Mouse (Mus musculus): Measurements from ENCODE around the gene Krt15. TPM values are rescaled to one million over a fixed set of nuclear protein-coding genes. Genes with fewer than 3 reads are reported as not detected.

Gene Krt15
- polyA plus RNA-seq, 1 experiment from 2014 or later = 5.9 TPM

GRCm38 (mm10) chr11:100113742-100114029 lies 22.0 kb downstream of the Krt15 start:
- 51% methylated on average over 2 of the region's 2 CpGs for WGBS
- peak; percentile 85 for ATAC-seq
- Histone ChIP-seq H3K36me3 (no peaks in the 10 kb centered on the region), H3K27me3 (replicated peaks) (no peaks in the 10 kb centered on the region), H3K9ac (no peak overlapping the region), H3K4me2 (replicated peaks) (no peak overlapping the region), H3K4me1 (replicated peaks) (no peaks in the 10 kb centered on the region), H3K9me3 (no peaks in the 10 kb centered on the region), H3K4me3 (replicated peaks) (no peak overlapping the region), H3K27ac (peak overlapping the region; percentile 27; the same call in 1 of the 2 replicates)

- Histone ChIP-seq H3K4me1 (replicated peaks) (no peaks in the 10 kb centered on the region), H3K36me3 (no peaks in the 10 kb centered on the region), H3K4me3 (replicated peaks) (no peak overlapping the region), H3K27me3 (replicated peaks) (no peaks in the 10 kb centered on the region), H3K9me3 (no peaks in the 10 kb centered on the region), H3K27ac (no peak overlapping the region), H3K4me2 (replicated peaks) (no peak overlapping the region), H3K9ac (no peak overlapping the region)
- ATAC-seq = peak; percentile 25; the same call in 1 of the 2 replicates
- WGBS = 78% methylated on average over 11 of the region's 11 CpGs
These were observed 22.6 kb downstream of the Krt15 start for GRCm38 (mm10) chr11:100112935-100113741.

- Histone ChIP-seq H3K36me3 (no peaks in the 10 kb centered on the region), H3K4me1 (replicated peaks) (peaks cover 11% of the 10 kb centered on the region), H3K4me3 (replicated peaks) (no peak within 1 kb of the TSS), H3K9ac (no peak within 1 kb of the TSS), H3K27me3 (replicated peaks) (no peaks in the 10 kb centered on the region), H3K27ac (no peak within 1 kb of the TSS), H3K9me3 (no peaks in the 10 kb centered on the region), H3K4me2 (replicated peaks) (no peak within 1 kb of the TSS)
- peak; percentile 53; the same call in 1 of the 2 replicates for ATAC-seq
- WGBS = 69% methylated on average over 6 of the region's 6 CpGs
These were observed 30.1 kb downstream of the Krt15 start, which contains the start of gene Krt36 for GRCm38 (mm10) chr11:100105576-100106122. TSS of gene Krt36 (minus strand) at chr11:100105626.

- Histone ChIP-seq H3K4me3 (replicated peaks) (no peak overlapping the region), H3K9ac (no peak overlapping the region), H3K4me2 (replicated peaks) (no peak overlapping the region), H3K9me3 (no peaks in the 10 kb centered on the region), H3K4me1 (replicated peaks) (peaks cover 11% of the 10 kb centered on the region), H3K27ac (no peak overlapping the region), H3K27me3 (replicated peaks) (no peaks in the 10 kb centered on the region), H3K36me3 (no peaks in the 10 kb centered on the region)
- 63% methylated on average over 15 of the region's 15 CpGs for WGBS
- ATAC-seq = no peak
These were observed 32.9 kb downstream of the Krt15 start for GRCm38 (mm10) chr11:100102693-100103429.

GRCm38 (mm10) chr11:100100391-100100790 lies 35.3 kb downstream of the Krt15 start:
- Histone ChIP-seq H3K36me3 (no peaks in the 10 kb centered on the region), H3K4me3 (replicated peaks) (no peak overlapping the region), H3K4me1 (replicated peaks) (peaks cover 9% of the 10 kb centered on the region), H3K4me2 (replicated peaks) (no peak overlapping the region), H3K27me3 (replicated peaks) (no peaks in the 10 kb centered on the region), H3K27ac (no peak overlapping the region), H3K9me3 (no peaks in the 10 kb centered on the region), H3K9ac (no peak overlapping the region)
- WGBS = 90% methylated on average over 4 of the region's 4 CpGs
- no peak for ATAC-seq

GRCm38 (mm10) chr11:100097819-100098218 lies 37.9 kb downstream of the Krt15 start:
- Histone ChIP-seq H3K9me3 (no peaks in the 10 kb centered on the region), H3K9ac (no peak overlapping the region), H3K27me3 (replicated peaks) (no peaks in the 10 kb centered on the region), H3K4me1 (replicated peaks) (0 out of 2 replicates have a peak, but pooled peaks cover under 1% of the 10 kb centered on the region), H3K4me2 (replicated peaks) (no peak overlapping the region), H3K36me3 (no peaks in the 10 kb centered on the region), H3K27ac (no peak overlapping the region), H3K4me3 (replicated peaks) (no peak overlapping the region)
- ATAC-seq = no peak
- WGBS = 60% methylated on average over 9 of the region's 9 CpGs

GRCm38 (mm10) chr11:100096141-100096540 lies 39.6 kb downstream of the Krt15 start, which contains the start of gene Krt35:
TSS of gene Krt35 (minus strand) at chr11:100096241.
- no peak within 1 kb of the TSS for H3K4me3 ChIP-seq (replicated peaks)
- WGBS = 82% methylated on average over 9 of the region's 9 CpGs
- no peak within 1 kb of the TSS for H3K9ac ChIP-seq
- H3K4me1 ChIP-seq (replicated peaks) = no peaks in the 10 kb centered on the region
- no peaks in the 10 kb centered on the region for H3K9me3 ChIP-seq
- H3K4me2 ChIP-seq (replicated peaks) = no peak within 1 kb of the TSS
- H3K36me3 ChIP-seq = no peaks in the 10 kb centered on the region
- H3K27me3 ChIP-seq (replicated peaks) = no peaks in the 10 kb centered on the region
- ATAC-seq = no peak
- no peak within 1 kb of the TSS for H3K27ac ChIP-seq

- H3K36me3 ChIP-seq = no peaks in the 10 kb centered on the region
- H3K4me2 ChIP-seq (replicated peaks) = no peak overlapping the region
- H3K27me3 ChIP-seq (replicated peaks) = no peaks in the 10 kb centered on the region
- WGBS = 55% methylated on average over 7 of the region's 7 CpGs
- no peaks in the 10 kb centered on the region; the same call in 1 of the 2 replicates for H3K4me1 ChIP-seq (replicated peaks)
- H3K4me3 ChIP-seq (replicated peaks) = no peak overlapping the region
- peak; percentile 78 for ATAC-seq
- H3K9ac ChIP-seq = no peak overlapping the region
- H3K27ac ChIP-seq = no peak overlapping the region
- H3K9me3 ChIP-seq = no peaks in the 10 kb centered on the region
These were observed 47.2 kb downstream of the Krt15 start for GRCm38 (mm10) chr11:100088378-100089025.

GRCm38 (mm10) chr11:100087861-100088260 lies 47.9 kb downstream of the Krt15 start, which contains the start of gene Krt32:
TSS of gene Krt32 (minus strand) at chr11:100088226.
- H3K4me2 ChIP-seq (replicated peaks) = no peak within 1 kb of the TSS
- H3K4me3 ChIP-seq (replicated peaks) = no peak within 1 kb of the TSS
- H3K9ac ChIP-seq = no peak within 1 kb of the TSS
- no peak for ATAC-seq
- H3K9me3 ChIP-seq = no peaks in the 10 kb centered on the region
- WGBS = 92% methylated on average over 10 of the region's 10 CpGs
- no peaks in the 10 kb centered on the region; the same call in 1 of the 2 replicates for H3K4me1 ChIP-seq (replicated peaks)
- H3K36me3 ChIP-seq = no peaks in the 10 kb centered on the region
- H3K27ac ChIP-seq = no peak within 1 kb of the TSS
- no peaks in the 10 kb centered on the region for H3K27me3 ChIP-seq (replicated peaks)

Other genes starting within 250 kb of the Krt15 start
- gene Krtap31-1, start 228.0 kb downstream of the Krt15 start, polyA plus RNA-seq (2015; fragmentation: Nextera tagmentation; extraction: Ambion mirVana) = not detected in 2 replicates
- gene Gm11565, start 221.2 kb downstream of the Krt15 start, polyA plus RNA-seq (2015; fragmentation: Nextera tagmentation; extraction: Ambion mirVana) = not detected in 2 replicates
- not detected in 2 replicates for gene Krtap31-2, start 199.6 kb downstream of the Krt15 start, polyA plus RNA-seq (2015; fragmentation: Nextera tagmentation; extraction: Ambion mirVana)
- gene Krtap9-5, start 187.5 kb downstream of the Krt15 start, polyA plus RNA-seq (2015; fragmentation: Nextera tagmentation; extraction: Ambion mirVana) = not detected in 2 replicates
- gene Krtap29-1, start 156.9 kb downstream of the Krt15 start, polyA plus RNA-seq (2015; fragmentation: Nextera tagmentation; extraction: Ambion mirVana) = not detected in 2 replicates
- gene Krtap16-1, start 149.3 kb downstream of the Krt15 start, polyA plus RNA-seq (2015; fragmentation: Nextera tagmentation; extraction: Ambion mirVana) = not detected in 2 replicates
- gene Krtap17-1, start 141.9 kb downstream of the Krt15 start, polyA plus RNA-seq (2015; fragmentation: Nextera tagmentation; extraction: Ambion mirVana) = 0.26 TPM in 1 of 2 replicates, not detected in the other
- gene Krt33a, start 119.7 kb downstream of the Krt15 start, polyA plus RNA-seq (2015; fragmentation: Nextera tagmentation; extraction: Ambion mirVana) = not detected in 2 replicates
- 0.09 TPM in 1 of 2 replicates, not detected in the other for gene Krt33b, start 106.1 kb downstream of the Krt15 start, polyA plus RNA-seq (2015; fragmentation: Nextera tagmentation; extraction: Ambion mirVana)
- not detected in 2 replicates for gene Krt34, start 94.4 kb downstream of the Krt15 start, polyA plus RNA-seq (2015; fragmentation: Nextera tagmentation; extraction: Ambion mirVana)
- not detected in 2 replicates for gene Krt31, start 85.4 kb downstream of the Krt15 start, polyA plus RNA-seq (2015; fragmentation: Nextera tagmentation; extraction: Ambion mirVana)
- 0.11 TPM in 1 of 2 replicates, not detected in the other for gene Krt32, start 47.7 kb downstream of the Krt15 start, polyA plus RNA-seq (2015; fragmentation: Nextera tagmentation; extraction: Ambion mirVana)
- gene Krt35, start 39.7 kb downstream of the Krt15 start, polyA plus RNA-seq (2015; fragmentation: Nextera tagmentation; extraction: Ambion mirVana) = not detected in 2 replicates
- not detected in 2 replicates for gene Krt36, start 30.3 kb downstream of the Krt15 start, polyA plus RNA-seq (2015; fragmentation: Nextera tagmentation; extraction: Ambion mirVana)
- 0.50 and 0.58 TPM in 2 replicates for gene Krt13, start 14.4 kb downstream of the Krt15 start, polyA plus RNA-seq (2015; fragmentation: Nextera tagmentation; extraction: Ambion mirVana)
- 743 and 782 TPM in 2 replicates for gene Krt19, start 12.7 kb upstream of the Krt15 start, polyA plus RNA-seq (2015; fragmentation: Nextera tagmentation; extraction: Ambion mirVana)
- gene Krt9, start 57.3 kb upstream of the Krt15 start, polyA plus RNA-seq (2015; fragmentation: Nextera tagmentation; extraction: Ambion mirVana) = not detected in 2 replicates
- gene Krt14, start 71.6 kb upstream of the Krt15 start, polyA plus RNA-seq (2015; fragmentation: Nextera tagmentation; extraction: Ambion mirVana) = 8.6 and 9.6 TPM in 2 replicates
- gene Krt16, start 113.0 kb upstream of the Krt15 start, polyA plus RNA-seq (2015; fragmentation: Nextera tagmentation; extraction: Ambion mirVana) = not detected in 2 replicates
- gene Krt17, start 125.1 kb upstream of the Krt15 start, polyA plus RNA-seq (2015; fragmentation: Nextera tagmentation; extraction: Ambion mirVana) = 11.6 and 12.7 TPM in 2 replicates
- gene Krt42, start 133.9 kb upstream of the Krt15 start, polyA plus RNA-seq (2015; fragmentation: Nextera tagmentation; extraction: Ambion mirVana) = not detected in 2 replicates
- gene Eif1, start 184.0 kb upstream of the Krt15 start, polyA plus RNA-seq (2015; fragmentation: Nextera tagmentation; extraction: Ambion mirVana) = 1,793 and 1,952 TPM in 2 replicates
- gene Gast, start 198.5 kb upstream of the Krt15 start, polyA plus RNA-seq (2015; fragmentation: Nextera tagmentation; extraction: Ambion mirVana) = 2.1 and 2.4 TPM in 2 replicates
- 13.9 and 15.5 TPM in 2 replicates for gene Hap1, start 220.2 kb upstream of the Krt15 start, polyA plus RNA-seq (2015; fragmentation: Nextera tagmentation; extraction: Ambion mirVana)

Data from intestine, embryonic 15.5 days (tissue).